Mouse (Mus musculus): ENCODE results near the gene Slc31a2. TPM values are rescaled to one million over a fixed set of nuclear protein-coding genes. Genes with fewer than 3 reads are reported as not detected.

Gene Slc31a2
- polyA plus RNA-seq, 1 experiment from 2014 or later: 12.4 TPM

DNA sequence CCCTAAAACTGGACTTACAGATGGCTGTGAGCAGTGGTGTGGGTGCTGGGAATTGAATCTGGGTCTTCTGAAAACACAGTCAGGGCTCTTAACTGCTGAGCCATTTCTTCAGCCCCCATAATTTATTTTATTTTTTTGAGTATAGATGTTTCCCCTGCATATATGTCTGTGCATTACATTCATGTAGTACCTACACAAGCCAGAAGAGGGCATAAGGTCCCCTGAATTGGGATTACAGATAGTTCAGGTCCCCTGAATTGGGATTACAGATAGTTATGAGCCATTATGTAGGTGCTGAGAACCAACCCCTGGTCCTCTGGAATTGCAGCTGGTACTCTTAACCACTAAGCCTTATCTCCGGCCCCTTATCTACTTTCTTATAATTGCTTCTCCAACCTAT, 81.6 kb downstream of the Slc31a2 start:
- Histone ChIP-seq H3K27me3 (ENCODE audit: low read depth, poor library complexity, severe bottlenecking) (no peaks in the 10 kb centered on the region), H3K36me3 (peaks cover 32% of the 10 kb centered on the region), H3K27ac (replicated peaks) (no peak overlapping the region), H3K4me1 (no peaks in the 10 kb centered on the region), H3K4me3 (no peak overlapping the region), H3K9me3 (replicated peaks) (no peaks in the 10 kb centered on the region)
- WGBS: 90% methylated on average over 1 of the region's 1 CpGs
- DNase-seq (ENCODE audit: low spot score): no peak

DNA sequence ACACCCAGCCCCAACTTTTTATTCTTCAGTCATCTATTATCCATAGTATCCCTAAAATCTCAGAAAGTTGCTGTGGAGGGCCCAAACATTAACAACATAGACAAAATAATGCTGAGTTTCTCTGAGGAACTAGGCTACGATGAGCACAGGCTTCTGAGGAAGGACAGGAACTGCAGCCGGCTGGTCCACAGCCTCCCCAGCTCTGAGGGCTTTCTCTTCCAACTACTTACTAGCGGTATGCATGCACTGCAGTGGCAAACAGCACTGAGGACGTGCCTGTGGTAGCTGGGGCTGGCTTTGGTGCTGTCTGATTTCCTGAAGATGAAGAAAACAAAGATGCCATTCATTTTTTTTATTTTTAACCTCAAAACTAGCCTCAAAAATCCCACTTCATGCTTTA, 83.5 kb downstream of the Slc31a2 start:
- 85% methylated on average over 4 of the region's 4 CpGs for WGBS
- H3K4me3 ChIP-seq: no peak overlapping the region

DNA sequence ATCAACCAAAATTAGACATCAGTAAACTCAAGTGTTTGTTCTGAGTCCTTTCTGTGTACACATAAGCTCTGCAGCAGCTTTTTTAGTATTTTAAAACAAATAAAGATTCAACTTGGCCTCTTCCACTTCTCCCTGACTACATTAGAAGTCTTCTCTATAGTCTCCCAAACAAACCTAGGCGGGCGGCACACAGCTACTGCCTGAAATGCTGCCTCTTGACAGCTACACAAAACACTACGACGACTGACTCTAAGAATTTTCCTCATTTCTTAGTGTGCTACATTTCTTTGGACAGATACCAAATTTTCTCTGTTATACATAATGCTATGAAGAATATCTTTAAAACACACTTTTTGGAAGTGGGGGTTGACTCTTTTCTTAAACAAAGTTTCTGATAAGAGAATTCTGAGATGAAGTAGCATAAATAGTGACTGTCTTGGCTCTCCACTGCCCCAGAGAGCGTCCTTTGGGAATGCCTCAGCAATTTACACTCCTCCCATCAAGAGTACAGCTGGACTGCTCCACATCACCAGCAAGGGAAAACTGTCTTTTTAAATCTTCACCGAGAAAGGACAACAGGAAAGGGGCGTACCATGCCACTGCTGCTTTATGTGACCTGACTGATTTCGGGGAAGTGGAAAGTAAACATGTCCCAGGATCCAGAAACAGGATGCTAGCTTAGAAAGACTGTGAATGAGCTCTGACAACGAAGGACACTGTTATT, 85.4 kb downstream of the Slc31a2 start:
- Histone ChIP-seq H3K27ac (replicated peaks) (no peak overlapping the region), H3K36me3 (peaks cover 35% of the 10 kb centered on the region), H3K4me1 (no peaks in the 10 kb centered on the region), H3K4me3 (no peak overlapping the region), H3K27me3 (ENCODE audit: low read depth, poor library complexity, severe bottlenecking) (no peaks in the 10 kb centered on the region), H3K9me3 (replicated peaks) (no peaks in the 10 kb centered on the region)
- 82% methylated on average over 9 of the region's 9 CpGs for WGBS
- no peak for DNase-seq (ENCODE audit: low spot score)

More for the DNA sequence above, 83.5 kb downstream of the Slc31a2 start:
- no peak for DNase-seq (ENCODE audit: low spot score)
- Histone ChIP-seq H3K27ac (replicated peaks) (no peak overlapping the region), H3K36me3 (peaks cover 30% of the 10 kb centered on the region), H3K9me3 (replicated peaks) (no peaks in the 10 kb centered on the region), H3K27me3 (ENCODE audit: low read depth, poor library complexity, severe bottlenecking) (no peaks in the 10 kb centered on the region), H3K4me1 (no peaks in the 10 kb centered on the region)

Other genes starting within 250 kb of the Slc31a2 start
- gene Mup20, start 208.4 kb upstream of the Slc31a2 start, polyA plus RNA-seq (2016; fragmentation: Nextera tagmentation; extraction: Ambion mirVana): not detected in 2 replicates
- gene Mup3, start 175.2 kb upstream of the Slc31a2 start, polyA plus RNA-seq (2016; fragmentation: Nextera tagmentation; extraction: Ambion mirVana): not detected in 2 replicates
- gene Mup21, start 111.7 kb upstream of the Slc31a2 start, polyA plus RNA-seq (2016; fragmentation: Nextera tagmentation; extraction: Ambion mirVana): not detected in 2 replicates
- gene Zfp37, start 31.5 kb upstream of the Slc31a2 start, polyA plus RNA-seq (2016; fragmentation: Nextera tagmentation; extraction: Ambion mirVana): 20.3 and 28.2 TPM in 2 replicates
- 17.6 and 21.1 TPM in 2 replicates for gene Fkbp15, start 98.0 kb downstream of the Slc31a2 start, polyA plus RNA-seq (2016; fragmentation: Nextera tagmentation; extraction: Ambion mirVana)
- 54.9 and 57.7 TPM in 2 replicates for gene Slc31a1, start 98.2 kb downstream of the Slc31a2 start, polyA plus RNA-seq (2016; fragmentation: Nextera tagmentation; extraction: Ambion mirVana)
- 175 and 185 TPM in 2 replicates for gene Cdc26, start 146.1 kb downstream of the Slc31a2 start, polyA plus RNA-seq (2016; fragmentation: Nextera tagmentation; extraction: Ambion mirVana)
- 34.3 and 35.2 TPM in 2 replicates for gene Prpf4, start 146.2 kb downstream of the Slc31a2 start, polyA plus RNA-seq (2016; fragmentation: Nextera tagmentation; extraction: Ambion mirVana)
- not detected in 2 replicates for gene Rnf183, start 172.7 kb downstream of the Slc31a2 start, polyA plus RNA-seq (2016; fragmentation: Nextera tagmentation; extraction: Ambion mirVana)
- gene Wdr31, start 208.3 kb downstream of the Slc31a2 start, polyA plus RNA-seq (2016; fragmentation: Nextera tagmentation; extraction: Ambion mirVana): 10.1 and 12.6 TPM in 2 replicates
- gene Bspry, start 217.5 kb downstream of the Slc31a2 start, polyA plus RNA-seq (2016; fragmentation: Nextera tagmentation; extraction: Ambion mirVana): 0.47 and 0.57 TPM in 2 replicates
- 10.9 and 13.3 TPM in 2 replicates for gene Hdhd3, start 240.9 kb downstream of the Slc31a2 start, polyA plus RNA-seq (2016; fragmentation: Nextera tagmentation; extraction: Ambion mirVana)

Measured in midbrain, embryonic 10.5 days (tissue).